Mouse (Mus musculus) R1 (cell line): ENCODE data around the gene Olfr410.

ENCODE experiments used
- DNase-seq: peaks from one replicate; pipeline ENCODE4 v3.0.0-alpha.2; 2018; ENCODE audit warnings: low read depth, low spot score

Gene Olfr410

GRCm38 (mm10) chr11:74337931-74338330 lies at the start of gene Olfr410:
TSS of gene Olfr410 (minus strand) at chr11:74338031.
- no peak for DNase-seq

DNA sequence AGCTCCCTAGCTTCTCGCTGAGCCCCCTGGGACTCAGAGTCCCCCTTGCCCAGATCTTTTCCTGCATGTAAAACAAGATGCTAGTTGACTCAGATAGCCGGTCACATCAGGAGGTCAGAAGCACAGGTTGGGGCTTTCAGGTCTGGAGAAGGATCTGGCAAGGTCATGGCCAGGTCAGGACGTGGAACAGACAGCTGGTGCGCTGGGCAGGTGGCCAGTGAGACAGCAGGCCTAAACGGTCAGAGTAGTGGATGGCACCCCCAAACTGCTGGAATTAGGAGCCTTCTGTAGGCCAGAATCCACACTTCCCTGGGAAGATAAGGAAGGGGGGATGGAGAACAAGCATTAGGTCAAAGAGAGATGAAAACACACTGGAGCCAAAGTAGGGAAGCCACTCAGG lies 49.4 kb upstream of the Olfr410 start:
- DNase-seq: no peak

GRCm38 (mm10) chr11:74385674-74386073 lies 47.8 kb upstream of the Olfr410 start:
- no peak for DNase-seq

- no peak for DNase-seq
These were observed 41.5 kb upstream of the Olfr410 start for GRCm38 (mm10) chr11:74379166-74379873.

GRCm38 (mm10) chr11:74376847-74377246 lies 39.0 kb upstream of the Olfr410 start:
- DNase-seq: peak; percentile 69

GRCm38 (mm10) chr11:74371393-74372100 lies 33.7 kb upstream of the Olfr410 start:
- peak; percentile 82 for DNase-seq

GRCm38 (mm10) chr11:74361769-74362168 lies 23.9 kb upstream of the Olfr410 start, which contains the start of gene Olfr412:
TSS of gene Olfr412 (plus strand) at chr11:74362069.
- no peak for DNase-seq

DNA sequence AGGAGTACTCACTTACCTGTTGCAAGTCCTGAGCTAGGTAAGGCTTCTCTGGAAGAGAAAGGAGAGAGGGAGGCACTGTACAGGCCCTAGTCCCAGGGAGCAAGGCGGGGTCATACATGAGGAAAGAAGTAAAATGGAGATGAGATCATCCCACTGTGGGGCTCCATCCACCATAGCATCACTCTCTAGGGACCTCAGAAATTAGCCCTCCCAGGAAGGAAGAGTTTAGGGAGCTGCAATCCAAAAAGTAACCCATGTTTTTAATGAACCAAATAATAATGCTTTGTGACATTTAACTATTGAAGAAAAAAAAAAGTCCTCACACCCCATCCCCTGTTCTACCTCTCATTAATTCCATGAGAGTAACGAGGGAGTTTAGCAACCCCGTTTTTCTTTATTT lies 14.7 kb upstream of the Olfr410 start, which contains the start of gene Olfr411:
Olfr411 (minus strand) TSS at position 101 of the 400 bp plus-strand sequence.
- no peak for DNase-seq

DNA sequence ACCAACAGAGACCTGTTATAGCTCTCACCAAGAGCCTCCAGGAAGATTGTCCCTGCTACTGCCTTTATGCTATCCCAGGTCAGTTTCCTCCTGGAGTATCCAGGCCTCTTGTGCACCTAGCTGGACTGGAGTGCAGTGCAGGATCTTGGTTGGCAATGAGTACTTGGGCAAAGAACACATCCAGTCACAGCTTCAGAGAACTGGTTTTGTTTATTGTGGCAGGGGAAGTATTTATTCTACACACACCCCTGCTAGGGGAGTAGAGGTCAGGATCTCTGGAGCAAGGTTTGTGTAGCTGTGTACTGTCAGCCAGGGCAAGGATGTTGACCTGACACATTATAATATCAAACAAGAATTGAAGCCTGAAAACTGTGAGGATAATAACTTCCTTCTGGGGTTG lies 9.1 kb downstream of the Olfr410 start:
- DNase-seq: no peak

GRCm38 (mm10) chr11:74326044-74326443 lies 11.8 kb downstream of the Olfr410 start:
- no peak for DNase-seq

GRCm38 (mm10) chr11:74287256-74287655 lies 50.6 kb downstream of the Olfr410 start:
- DNase-seq: no peak

- no peak for DNase-seq
These were observed 54.4 kb downstream of the Olfr410 start, which contains the start of gene Olfr59 for GRCm38 (mm10) chr11:74283436-74283835. TSS of gene Olfr59 (plus strand) at chr11:74283736.
